Mouse (Mus musculus): ENCODE measurements around the gene Aagab. TPM values are rescaled to one million over a fixed set of nuclear protein-coding genes. Genes with fewer than 3 reads are reported as not detected.

Aagab gene
- polyA plus RNA-seq (2014; fragmentation: Illumina TruSeq; extraction: RNeasy Lipid Tissue Mini Kit (QIAGEN cat#74804); ENCODE audit: low read depth, low replicate concordance) = 10.0 TPM

GRCm38 (mm10) chr9:63602043-63602939 is at the start of gene Aagab, which contains the start of gene Iqch:
TSS of gene Aagab (plus strand) at chr9:63602660.
TSS of gene Iqch (minus strand) at chr9:63602493.

Other genes starting within 250 kb of the Aagab start
- gene Map2k5, start 224.8 kb upstream of the Aagab start, polyA plus RNA-seq (2014; fragmentation: Illumina TruSeq; extraction: RNeasy Lipid Tissue Mini Kit (QIAGEN cat#74804); ENCODE audit: low read depth, low replicate concordance) = 14.1 TPM
- 43.7 TPM for gene 2300009A05Rik, start 203.4 kb upstream of the Aagab start, polyA plus RNA-seq (2014; fragmentation: Illumina TruSeq; extraction: RNeasy Lipid Tissue Mini Kit (QIAGEN cat#74804); ENCODE audit: low read depth, low replicate concordance)
- gene Iqch, start 167 bp upstream of the Aagab start, polyA plus RNA-seq (2014; fragmentation: Illumina TruSeq; extraction: RNeasy Lipid Tissue Mini Kit (QIAGEN cat#74804); ENCODE audit: low read depth, low replicate concordance) = 0.16 TPM
- gene Smad3, start 155.3 kb downstream of the Aagab start, polyA plus RNA-seq (2014; fragmentation: Illumina TruSeq; extraction: RNeasy Lipid Tissue Mini Kit (QIAGEN cat#74804); ENCODE audit: low read depth, low replicate concordance) = 10.7 TPM

Data from kidney, adult 10 weeks (tissue).